Mouse (Mus musculus): ENCODE results near the gene Zbtb22. TPM values are rescaled to one million over a fixed set of nuclear protein-coding genes. Genes with fewer than 3 reads are reported as not detected.
"Not testable (repeated sequence)": the region's sequence is repeated elsewhere in the genome, so short reads cannot be mapped to it uniquely, and the experiment has no call there.

The Zbtb22 gene
- total RNA-seq, 2 experiments from 2014 or later = 34.3 to 34.4 TPM

- not testable (repeated sequence) for DNase-seq (ENCODE audit: low spot score in 2 of 2)
Measured at GRCm38 (mm10) chr17:33903911-33904651, 11.6 kb upstream of the Zbtb22 start.

GRCm38 (mm10) chr17:33904835-33905234 is 10.9 kb upstream of the Zbtb22 start, which contains the start of gene Platr17:
TSS of gene Platr17 (plus strand) at chr17:33905135.
- not testable (repeated sequence) for DNase-seq (ENCODE audit: low spot score in 2 of 2)

DNA sequence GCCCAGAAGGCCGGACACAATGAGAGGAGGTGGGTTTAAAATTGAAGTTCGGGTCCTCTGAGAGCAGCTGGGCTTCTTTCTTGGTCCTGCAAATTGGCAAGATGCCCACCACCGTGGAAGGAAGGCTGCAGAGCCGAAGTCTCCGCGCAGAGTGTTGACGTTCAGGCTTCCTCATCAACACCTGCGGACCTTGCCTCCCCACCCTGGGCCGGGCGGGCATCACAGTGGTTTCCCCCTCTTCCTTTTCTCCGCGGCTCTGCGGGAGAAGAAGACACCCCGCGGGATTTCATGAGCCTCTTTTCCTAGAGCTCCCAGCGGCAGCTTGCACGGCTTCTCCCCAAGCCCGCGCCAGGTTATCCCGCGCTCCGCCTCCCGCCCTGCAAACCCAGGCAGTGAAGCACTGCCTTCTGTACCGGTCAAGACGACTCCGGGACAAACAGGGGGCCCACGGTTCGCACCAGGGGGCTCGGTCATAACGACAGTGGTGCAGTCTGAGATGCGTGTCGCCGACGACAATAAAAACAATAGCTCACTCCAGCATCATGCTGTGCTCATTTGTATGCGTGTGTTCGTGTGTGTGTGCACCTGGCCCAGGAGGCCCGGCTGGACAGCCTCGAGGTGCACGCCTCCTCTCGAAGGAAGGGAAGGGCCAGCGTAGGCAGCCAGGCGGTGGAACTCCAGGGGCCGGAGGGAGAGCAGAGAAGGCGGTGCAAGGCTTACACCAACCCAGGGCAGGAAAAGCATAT is 7.2 kb upstream of the Zbtb22 start:
- peak in 1 of 2 experiments; percentile 60 for DNase-seq (ENCODE audit: low spot score in 2 of 2)

DNA sequence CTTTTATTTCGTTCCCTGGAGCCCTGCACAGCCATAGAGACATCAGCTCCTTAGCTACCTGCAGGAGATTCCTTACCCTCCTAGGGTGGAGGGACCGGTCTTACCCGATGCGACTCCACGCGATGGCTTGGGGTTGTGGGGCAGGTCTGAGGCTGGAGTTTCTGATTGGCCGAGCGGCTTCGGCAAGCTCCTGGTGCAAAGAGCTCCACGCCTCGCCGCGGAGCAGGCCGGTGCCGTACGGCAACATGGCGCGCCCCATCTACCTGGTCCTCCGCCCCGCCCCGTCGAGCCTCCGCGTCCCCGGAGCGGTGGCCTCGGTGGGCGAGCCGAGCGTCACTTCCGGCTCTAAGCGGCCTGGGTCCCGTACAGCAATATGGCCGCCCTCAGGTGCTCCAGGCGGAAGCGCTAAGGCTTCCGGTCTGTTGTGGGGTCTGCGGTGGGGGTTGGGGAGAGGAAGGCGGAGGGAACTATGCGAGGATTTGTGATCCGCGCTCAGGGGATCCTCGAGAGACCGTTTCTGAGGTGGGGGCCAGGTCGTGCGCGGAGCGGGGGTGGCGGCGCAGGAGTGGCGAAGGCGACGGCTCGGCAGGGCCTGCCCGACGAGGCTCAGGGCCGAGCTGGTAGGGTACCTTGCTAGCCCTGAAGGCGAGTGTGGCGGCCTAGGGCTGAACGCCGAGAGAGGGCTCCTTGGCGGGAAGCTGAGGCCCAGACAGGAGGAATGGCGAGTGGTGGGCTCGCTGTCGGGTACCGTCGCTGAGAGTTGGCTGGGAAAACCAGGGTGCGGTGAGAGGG is 6.4 kb upstream of the Zbtb22 start, which contains the start of gene Daxx:
Daxx (plus strand) TSS at position 338 of the 792 bp plus-strand sequence.
- DNase-seq (ENCODE audit: low spot score in 2 of 2) = peak; percentile 99

DNA sequence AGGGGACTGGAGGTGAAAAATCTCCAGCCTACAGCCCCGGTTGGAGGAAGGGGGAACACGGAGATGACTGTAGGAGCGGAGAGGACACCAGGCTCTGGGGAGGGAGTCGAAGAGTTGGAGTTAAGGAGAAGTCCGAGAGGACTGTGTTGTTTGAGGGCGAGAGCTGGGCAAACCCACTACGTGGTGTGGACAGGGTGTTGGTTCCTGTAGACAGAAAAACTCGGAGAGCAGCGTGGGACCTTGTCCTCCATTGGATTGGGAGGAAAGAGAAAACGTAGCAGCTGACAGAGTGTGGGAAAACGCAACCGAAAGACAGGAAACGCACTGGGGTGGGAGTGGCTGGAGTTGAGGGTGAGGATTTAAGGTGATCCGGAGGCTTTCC is 5.8 kb upstream of the Zbtb22 start:
- no peak for DNase-seq (ENCODE audit: low spot score in 2 of 2)

DNA sequence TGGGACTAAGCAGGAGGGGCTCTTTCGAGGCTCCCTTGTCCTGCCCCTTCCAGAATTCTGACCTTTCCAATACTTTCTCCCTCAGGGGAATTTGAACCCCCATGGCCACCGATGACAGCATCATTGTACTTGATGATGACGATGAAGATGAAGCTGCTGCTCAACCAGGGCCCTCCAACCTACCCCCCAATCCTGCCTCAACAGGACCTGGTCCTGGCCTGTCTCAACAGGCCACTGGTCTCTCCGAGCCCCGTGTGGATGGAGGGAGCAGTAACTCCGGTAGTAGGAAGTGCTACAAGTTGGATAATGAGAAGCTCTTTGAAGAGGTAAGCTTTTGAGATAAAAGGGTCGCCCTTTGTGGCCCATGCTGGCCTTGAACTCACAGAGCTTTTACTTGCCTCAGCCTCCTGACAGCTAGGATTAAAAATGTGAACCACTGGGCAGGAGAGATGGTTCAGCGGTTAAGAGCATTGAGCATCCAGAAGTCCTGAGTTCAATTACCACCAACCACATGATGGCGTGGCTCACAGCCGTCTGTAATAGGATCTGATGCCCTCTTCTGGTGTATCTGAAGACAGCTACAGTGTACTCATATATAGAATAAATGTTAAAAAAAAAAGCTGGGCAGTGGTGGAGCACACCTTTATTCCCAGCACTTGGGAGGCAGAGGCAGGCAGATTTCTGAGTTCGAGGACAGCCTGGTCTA is 5.2 kb upstream of the Zbtb22 start:
- no peak for DNase-seq (ENCODE audit: low spot score in 2 of 2)

- no peak for DNase-seq (ENCODE audit: low spot score in 2 of 2)
Measured at GRCm38 (mm10) chr17:33911052-33911812, 4.5 kb upstream of the Zbtb22 start.

GRCm38 (mm10) chr17:33911813-33912414 is 3.8 kb upstream of the Zbtb22 start:
- DNase-seq (ENCODE audit: low spot score in 2 of 2) = no peak

DNA sequence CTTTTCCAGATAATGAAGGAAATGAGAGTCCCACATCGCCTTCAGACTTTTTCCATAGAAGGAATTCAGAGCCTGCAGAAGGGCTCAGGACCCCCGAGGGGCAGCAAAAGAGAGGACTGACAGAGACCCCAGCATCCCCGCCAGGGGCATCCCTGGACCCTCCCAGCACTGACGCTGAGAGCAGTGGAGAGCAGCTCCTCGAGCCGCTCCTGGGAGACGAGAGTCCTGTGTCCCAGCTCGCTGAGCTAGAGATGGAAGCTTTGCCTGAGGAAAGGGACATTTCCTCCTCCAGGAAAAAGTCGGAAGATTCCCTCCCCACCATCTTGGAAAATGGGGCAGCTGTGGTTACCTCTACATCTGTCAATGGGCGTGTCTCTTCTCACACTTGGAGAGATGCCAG is 2.4 kb upstream of the Zbtb22 start:
- DNase-seq (ENCODE audit: low spot score in 2 of 2) = no peak

GRCm38 (mm10) chr17:33913905-33914304 is 1.8 kb upstream of the Zbtb22 start:
- no peak for DNase-seq (ENCODE audit: low spot score in 2 of 2)

DNA sequence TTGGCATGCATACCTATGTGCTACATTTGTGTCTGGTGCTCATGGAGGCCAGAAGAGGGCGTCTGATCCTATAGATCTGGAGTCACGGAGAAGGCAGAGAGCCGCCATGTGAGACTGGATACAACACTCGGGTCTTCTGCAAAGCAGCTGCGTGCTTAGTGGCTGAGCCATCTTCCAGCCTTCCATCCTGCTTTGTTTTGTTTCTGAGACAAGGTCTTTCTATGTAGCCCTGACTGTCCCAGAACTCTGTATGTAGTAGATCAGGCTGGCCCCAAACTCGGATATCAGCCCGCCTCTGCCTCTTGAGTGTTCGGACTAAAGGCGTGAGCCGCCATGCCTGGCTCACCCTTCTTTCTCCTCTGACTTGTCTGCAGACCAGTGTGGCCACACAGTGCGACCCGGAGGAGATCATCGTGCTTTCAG is 724 bp upstream of the Zbtb22 start:
- DNase-seq (ENCODE audit: low spot score in 2 of 2) = no peak

DNA sequence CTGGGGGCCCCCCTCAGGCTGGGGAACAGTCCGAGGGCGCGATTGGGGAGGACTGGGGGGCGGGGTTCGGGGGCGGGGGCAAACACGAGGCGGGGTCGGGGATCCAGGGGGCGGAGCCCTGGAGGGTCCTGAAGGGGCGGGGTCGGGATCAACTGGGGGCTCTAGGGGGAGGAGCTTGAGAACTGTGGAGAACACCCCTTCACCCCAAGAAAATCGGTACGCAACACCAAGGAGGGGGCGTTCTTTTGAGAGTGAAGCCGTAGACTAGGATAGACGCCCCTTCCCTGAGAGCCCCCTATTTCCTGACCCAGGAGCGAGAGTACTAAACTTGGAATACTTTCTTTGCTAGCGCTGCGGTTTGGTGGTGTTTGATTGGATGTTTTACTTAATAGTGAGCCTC is 590 bp downstream of the Zbtb22 start:
- no peak for DNase-seq (ENCODE audit: low spot score in 2 of 2)

- DNase-seq (ENCODE audit: low spot score in 2 of 2) = no peak
Measured at GRCm38 (mm10) chr17:33916847-33917655, 1.3 kb downstream of the Zbtb22 start.

GRCm38 (mm10) chr17:33917656-33918292 is 2.1 kb downstream of the Zbtb22 start:
- DNase-seq (ENCODE audit: low spot score in 2 of 2) = no peak

- DNase-seq (ENCODE audit: low spot score in 2 of 2) = no peak
Measured at GRCm38 (mm10) chr17:33918293-33919203, 2.8 kb downstream of the Zbtb22 start.

DNA sequence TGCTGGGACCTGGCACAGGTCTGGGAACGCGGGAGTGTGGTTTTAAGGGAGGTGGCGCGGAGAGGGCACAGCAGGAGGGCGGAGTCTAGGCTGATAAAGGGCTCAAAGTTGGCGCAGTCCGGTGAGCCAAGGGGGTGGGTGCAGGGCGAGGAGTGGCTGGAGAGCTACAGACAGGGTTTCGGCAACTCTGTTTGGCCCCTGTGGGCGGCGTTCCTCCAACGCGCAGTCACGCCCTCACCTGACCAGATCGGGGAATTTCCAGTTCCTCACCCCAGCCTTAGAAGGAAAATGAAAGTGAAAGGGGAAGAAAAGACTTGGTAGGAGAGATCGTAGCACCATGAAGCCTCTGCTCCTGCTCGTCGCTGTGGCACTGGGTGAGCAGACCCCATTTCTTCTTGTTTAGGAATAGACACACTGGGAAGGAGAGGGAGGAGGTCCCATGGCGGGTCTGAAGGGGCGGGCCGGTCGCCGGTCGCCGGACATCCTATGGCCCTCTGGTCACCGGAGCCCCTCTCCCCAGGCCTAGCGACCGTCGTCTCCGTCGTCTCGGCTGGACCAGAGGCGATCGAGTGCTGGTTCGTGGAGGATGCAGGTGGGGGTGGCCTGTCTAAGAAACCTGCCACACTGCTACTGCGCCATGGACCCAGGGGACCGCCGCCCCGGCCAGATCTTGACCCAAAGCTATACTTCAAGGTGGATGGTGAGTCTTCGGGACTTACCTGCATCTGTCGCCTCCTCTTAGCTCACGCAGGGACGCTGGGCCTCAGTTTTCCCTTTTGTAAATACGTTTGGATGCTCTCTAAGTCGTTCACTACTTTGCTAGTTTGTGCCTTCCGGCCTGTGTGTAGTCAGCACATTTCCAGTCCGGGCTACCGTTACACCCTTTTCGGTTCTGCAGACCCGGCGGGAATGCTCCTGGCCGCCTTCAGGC is 3.9 kb downstream of the Zbtb22 start:
- peak in 1 of 2 experiments; percentile 54 for DNase-seq (ENCODE audit: low spot score in 2 of 2)
